Mouse (Mus musculus): ENCODE data around the gene Gm5788. TPM values are rescaled to one million over a fixed set of nuclear protein-coding genes. Genes with fewer than 3 reads are reported as not detected.
"Not testable (repeated sequence)": the region's sequence is repeated elsewhere in the genome, so short reads cannot be mapped to it uniquely, and the experiment has no call there.

Gene Gm5788
- total RNA-seq (2015) (not detected in 2 replicates), total RNA-seq (2017) (not detected in 2 replicates)

DNA sequence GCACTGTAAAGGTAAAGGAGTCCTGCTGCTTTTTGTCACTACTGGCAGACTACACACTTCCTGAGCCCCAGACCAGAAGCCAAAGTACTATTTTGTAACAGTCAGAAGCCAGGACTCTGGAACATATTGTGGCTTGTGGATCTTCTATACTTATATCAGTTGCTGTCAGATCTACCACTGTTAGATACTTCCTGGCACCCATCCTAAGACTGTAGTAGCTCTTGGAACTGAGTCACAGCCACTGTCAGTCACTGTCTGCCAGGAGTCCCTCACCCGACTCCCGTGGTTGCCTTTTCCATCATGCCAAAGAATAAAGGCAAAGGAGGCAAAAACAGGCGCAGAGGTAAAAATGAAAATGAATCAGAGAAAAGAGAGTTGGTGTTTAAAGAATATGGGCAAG is at the start of gene Gm5788:
Gene Gm5788 (plus strand): TSS at position 301 of the 400 bp plus-strand sequence.
- not testable (repeated sequence) for ATAC-seq (replicated peaks; ENCODE audit: poor library complexity)

DNA sequence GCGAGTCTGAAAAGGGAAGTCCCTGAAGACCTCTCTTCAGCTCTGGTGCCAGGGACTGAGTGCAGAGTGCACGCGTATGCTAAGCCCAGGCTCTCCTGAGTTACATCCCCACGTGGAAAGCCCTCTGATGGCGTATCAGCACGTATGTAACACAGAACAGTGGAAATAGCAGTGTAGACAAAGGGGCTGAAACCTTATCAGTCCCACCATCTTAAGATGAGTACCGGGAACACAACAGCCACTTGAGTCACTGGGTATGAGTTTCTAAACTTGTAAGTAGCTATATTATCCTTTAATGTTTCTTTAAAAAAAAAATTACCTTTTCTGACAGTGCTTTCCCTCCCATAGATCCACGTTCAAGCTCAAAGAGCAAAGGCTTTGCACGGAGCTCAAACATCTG is 45.1 kb upstream of the Gm5788 start:
- no peak for ATAC-seq (replicated peaks; ENCODE audit: poor library complexity)

DNA sequence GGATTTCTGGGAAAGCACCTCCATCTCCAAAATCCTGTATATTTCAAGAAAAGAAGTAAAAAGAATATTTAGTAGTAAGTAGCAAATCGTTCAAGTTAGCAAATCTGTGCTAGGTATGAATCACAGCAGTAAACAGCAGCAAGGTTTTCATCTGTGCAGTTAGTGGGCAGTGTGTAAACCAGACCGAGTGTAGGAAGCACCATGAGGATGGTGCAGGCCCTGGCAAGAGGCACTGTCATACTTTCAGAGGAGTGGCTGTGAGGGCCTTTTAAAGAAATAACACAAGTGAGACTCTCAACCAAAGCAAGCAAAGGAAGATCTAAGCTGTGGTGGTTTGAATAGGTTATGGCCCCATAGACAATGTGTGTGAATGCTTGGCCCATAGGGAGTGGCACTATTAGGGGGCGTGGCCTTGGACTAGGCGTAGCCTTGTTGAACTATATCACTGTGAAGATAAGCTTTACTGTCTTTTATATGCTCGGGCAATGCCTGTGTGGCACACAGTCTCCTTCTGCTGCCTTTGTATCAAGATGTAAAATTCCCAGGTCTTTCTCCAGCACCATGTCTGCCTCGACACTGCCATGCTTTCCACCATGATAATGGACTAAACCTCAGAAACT is 29.7 kb upstream of the Gm5788 start:
- ATAC-seq (replicated peaks; ENCODE audit: poor library complexity): peak; percentile 86

DNA sequence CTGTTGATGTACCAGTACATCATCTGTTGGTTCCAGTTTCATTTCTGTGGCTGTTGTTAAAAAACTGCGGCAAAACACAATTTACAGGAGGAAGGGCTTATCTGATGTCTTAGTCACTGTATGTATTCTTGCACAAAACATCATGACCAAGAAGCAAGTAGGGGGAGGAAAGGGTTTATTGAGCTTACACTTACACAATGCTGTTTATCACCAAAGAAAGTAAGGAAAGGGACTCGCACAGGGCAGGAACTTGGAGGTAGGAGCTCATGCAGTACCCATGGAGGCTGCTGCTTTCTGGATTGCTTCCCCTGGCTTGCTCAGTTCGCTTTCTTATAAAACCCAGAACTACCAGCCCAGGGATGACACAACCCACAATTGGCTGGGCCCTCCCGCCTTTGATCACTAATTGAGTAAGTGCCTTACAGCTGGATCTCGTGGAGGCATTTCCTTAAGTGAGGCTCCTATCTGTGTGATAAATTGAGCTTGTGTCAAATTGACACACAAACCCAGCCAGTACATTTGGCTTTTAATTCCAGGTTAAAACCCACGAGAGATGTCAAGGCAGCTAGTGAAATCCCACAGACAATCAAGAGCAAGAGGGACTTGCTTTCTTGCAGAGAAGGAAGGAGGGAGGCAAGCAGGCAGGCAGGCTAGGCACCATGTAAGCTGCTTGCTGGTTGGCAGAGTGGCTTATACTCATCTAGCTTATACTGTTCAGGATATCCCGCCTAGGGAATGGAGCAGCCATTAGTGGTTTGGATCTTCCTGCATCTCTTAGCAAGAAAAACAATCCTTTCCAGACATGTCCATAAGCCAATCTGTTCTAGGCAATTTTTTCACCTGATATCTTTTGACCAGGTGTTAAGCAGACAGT is 24.0 kb upstream of the Gm5788 start:
- ATAC-seq (replicated peaks; ENCODE audit: poor library complexity): peak; percentile 45

DNA sequence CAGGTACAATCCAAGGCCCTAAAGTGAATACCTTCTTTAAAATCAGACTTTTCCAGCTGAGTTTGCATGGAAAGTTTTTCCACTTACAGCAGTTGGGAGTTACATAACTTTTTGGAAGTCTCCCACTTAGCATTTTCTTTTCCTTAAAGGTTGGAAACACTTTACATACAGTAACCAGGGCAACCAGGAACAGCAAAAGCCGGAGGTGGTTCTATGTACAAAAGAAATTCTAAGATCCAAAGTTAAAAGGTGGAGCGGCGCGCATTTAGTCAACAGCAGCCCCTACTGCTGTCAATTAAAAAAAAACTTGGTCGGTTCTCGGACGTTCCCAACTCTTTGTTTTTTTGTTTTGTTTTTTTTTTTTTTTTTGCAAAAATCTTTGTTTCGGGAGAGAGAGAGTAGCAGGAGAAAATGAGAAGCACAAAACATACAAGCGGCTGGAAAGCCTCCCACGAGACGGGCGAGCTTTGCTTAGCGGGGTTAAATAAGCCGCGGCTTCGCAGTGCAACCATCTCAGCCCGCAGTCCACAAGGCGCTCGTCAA is 23.0 kb upstream of the Gm5788 start:
- no peak for ATAC-seq (replicated peaks; ENCODE audit: poor library complexity)

DNA sequence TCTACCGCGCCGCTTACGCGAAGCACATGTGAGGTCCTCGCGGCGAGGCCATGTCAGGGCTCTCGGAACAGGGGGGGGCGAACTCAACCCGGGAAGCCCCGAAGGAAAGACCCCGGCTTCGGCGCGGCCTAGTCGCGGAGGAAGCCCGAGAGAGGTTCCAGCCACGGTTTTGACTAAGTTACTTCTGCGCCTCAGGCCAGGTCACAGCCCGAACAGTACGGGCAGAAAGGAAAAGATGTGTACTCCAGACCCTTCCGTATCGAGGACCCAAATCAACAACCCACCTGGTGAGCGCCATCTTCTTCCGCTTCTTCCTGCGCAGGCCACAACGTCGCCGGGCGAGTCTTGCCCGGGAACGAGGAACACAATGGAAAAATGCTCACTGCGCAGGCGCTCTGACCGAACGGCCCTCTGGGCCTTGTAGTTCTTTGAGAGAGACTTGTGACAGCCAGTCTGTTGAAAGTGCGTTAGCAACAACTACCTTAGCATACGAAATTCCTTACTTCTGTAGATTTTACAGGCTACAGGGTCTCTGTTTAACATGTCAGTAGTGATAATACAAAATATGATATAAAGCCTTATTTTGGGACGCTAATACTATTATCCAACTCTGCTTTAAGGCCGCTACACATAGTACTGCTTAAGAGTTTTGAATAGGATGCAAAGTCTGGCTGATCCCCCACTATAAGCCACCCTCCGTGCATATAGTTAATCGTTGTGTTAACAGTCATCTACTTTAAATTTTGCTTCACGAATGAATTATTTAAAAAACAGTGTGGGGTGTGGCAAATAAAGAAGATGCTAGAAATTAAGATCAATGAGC is 22.3 kb upstream of the Gm5788 start, which contains the start of gene Snw1:
Gene Snw1 (minus strand): TSS at position 311 of the 823 bp plus-strand sequence.
- ATAC-seq (replicated peaks; ENCODE audit: poor library complexity): peak; percentile 89

DNA sequence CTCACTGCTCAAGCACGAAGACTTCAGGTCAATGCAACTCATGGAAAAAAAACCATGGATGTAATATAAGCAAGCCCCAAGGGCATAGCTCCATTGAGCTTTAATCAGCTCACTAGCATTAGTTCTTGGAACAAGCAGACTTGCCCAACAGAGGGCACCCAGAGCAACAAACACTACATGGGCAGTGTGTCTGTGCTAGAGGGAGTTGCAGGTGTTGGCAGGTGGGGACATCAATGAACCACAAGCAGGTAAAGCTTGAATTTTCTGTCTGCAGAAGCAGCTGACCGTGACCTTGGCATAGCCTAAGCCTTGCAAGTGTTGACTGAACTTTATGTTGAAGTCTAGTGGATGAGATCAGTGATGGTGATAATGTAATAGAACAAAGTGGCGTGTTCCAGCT is 19.8 kb upstream of the Gm5788 start:
- no peak for ATAC-seq (replicated peaks; ENCODE audit: poor library complexity)

DNA sequence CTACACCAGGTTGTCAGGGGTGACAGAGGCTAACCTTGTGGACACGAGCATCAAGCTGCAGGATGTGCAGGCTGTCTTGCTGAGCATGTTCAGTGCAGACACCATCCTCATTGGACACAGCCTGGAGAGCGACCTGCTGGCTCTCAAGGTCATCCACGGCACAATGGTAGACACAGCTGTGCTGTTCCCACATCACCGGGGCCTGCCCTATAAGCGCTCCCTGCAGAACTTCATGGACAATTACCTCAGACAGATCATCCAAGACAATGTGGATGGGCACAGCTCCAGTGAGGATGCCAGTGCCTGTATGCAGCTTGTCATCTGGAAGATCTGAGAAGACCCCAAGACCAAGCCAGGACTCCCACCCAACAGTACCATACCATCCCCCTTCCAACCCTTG is 12.0 kb upstream of the Gm5788 start:
- not testable (repeated sequence) for ATAC-seq (replicated peaks; ENCODE audit: poor library complexity)

DNA sequence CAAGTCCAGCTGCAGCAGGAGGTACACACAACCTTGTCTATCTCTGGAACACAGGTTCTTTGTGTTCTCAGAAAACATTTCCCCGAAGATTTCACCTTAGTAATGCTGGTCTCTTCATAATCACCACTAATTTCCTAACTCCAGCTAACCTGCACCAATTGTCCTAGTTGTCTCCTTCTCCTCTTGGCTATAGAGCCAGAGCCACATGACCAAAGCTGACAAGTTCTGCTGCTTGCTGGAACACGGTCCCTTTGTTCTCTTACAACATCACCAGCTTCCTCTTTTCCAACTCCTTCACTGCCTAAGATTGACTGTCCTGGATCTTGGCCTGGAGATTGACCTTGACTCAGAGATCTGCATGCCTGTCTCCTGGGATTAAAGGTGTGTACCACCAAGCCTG is 5.8 kb upstream of the Gm5788 start:
- peak; percentile 81 for ATAC-seq (replicated peaks; ENCODE audit: poor library complexity)

DNA sequence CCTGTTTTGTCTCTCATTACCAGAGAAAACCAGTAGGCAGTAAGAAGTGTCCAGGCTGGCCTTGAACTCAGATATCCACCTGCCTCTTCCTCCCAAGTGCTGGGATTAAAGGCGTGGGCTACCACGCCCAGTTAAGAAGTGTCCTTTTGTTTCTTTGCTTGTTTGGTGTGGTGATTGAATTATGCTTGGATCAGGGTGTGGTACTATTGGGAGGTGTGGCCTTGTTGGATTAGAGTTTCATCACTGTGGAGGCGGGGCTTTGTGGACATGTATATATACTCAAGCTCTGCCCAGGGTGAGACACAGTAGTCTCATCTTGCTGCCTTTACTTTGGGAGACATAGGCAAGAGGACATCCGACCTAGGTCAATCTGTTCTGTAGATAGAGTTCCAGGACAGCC is 19.5 kb downstream of the Gm5788 start, which contains the start of gene Gm8300:
Gene Gm8300 (plus strand): TSS at position 301 of the 400 bp plus-strand sequence.
- ATAC-seq (replicated peaks; ENCODE audit: poor library complexity): not testable (repeated sequence)

DNA sequence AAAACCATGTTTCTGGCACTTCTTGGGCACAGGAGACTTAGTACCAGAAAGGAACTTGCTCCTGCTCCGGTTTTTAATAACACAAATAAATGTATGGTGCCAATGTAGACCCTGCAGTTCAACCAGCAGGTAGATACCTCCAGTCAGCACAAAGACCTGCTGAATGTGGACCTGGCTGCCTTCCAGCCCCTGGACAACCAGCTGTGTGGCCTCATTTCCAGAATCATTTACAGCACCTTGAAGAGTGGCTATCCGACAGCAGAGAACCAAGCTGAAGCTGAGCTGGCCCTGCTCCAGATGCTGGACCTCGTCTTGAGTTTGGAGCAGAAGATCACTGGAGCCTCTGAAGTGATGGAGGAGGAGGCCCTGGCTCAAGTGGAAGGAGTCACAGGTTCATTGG is 25.1 kb downstream of the Gm5788 start:
- not testable (repeated sequence) for ATAC-seq (replicated peaks; ENCODE audit: poor library complexity)

DNA sequence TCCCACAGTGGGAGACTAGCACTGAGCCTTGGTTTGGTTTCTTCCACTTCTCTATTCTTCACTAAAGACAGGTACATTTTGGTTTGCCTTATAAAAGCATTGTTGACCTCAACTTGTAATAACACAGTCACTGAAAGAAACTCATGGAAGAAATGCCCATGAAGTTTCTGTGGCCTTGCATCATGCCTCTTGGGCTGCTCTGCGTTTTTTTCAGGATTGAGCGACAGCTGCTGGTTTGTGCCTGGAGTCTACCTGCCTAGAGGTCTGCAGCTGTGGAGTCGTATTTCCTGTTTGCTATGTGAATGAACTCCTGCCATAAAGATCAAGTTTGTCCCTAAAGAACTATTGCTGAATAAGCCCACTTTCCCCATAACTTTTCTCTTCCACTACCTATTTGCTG is 49.4 kb downstream of the Gm5788 start:
- ATAC-seq (replicated peaks; ENCODE audit: poor library complexity): no peak

Other genes starting within 250 kb of the Gm5788 start
- gene Vipas39, start 228.5 kb upstream of the Gm5788 start, total RNA-seq (2015): 40.1 and 42.7 TPM in 2 replicates
- 24.7 and 29.4 TPM in 2 replicates for gene Vipas39, start 228.5 kb upstream of the Gm5788 start, total RNA-seq (2017)
- gene Ahsa1, start 228.2 kb upstream of the Gm5788 start, total RNA-seq (2015): 97.9 and 114 TPM in 2 replicates
- 313 and 335 TPM in 2 replicates for gene Ahsa1, start 228.2 kb upstream of the Gm5788 start, total RNA-seq (2017)
- not detected in 2 replicates for gene Ism2, start 195.0 kb upstream of the Gm5788 start, total RNA-seq (2015)
- gene Ism2, start 195.0 kb upstream of the Gm5788 start, total RNA-seq (2017): not detected in 2 replicates
- 199 and 210 TPM in 2 replicates for gene Sptlc2, start 106.4 kb upstream of the Gm5788 start, total RNA-seq (2015)
- 128 and 138 TPM in 2 replicates for gene Sptlc2, start 106.4 kb upstream of the Gm5788 start, total RNA-seq (2017)
- 111 and 120 TPM in 2 replicates for gene Slirp, start 50.8 kb upstream of the Gm5788 start, total RNA-seq (2015)
- 49.4 and 79.7 TPM in 2 replicates for gene Slirp, start 50.8 kb upstream of the Gm5788 start, total RNA-seq (2017)
- 39.7 and 47.1 TPM in 2 replicates for gene Alkbh1, start 50.7 kb upstream of the Gm5788 start, total RNA-seq (2015)
- 57.2 and 82.5 TPM in 2 replicates for gene Alkbh1, start 50.7 kb upstream of the Gm5788 start, total RNA-seq (2017)
- 54.8 and 56.1 TPM in 2 replicates for gene Snw1, start 22.4 kb upstream of the Gm5788 start, total RNA-seq (2015)
- gene Snw1, start 22.4 kb upstream of the Gm5788 start, total RNA-seq (2017): 173 and 192 TPM in 2 replicates
- gene Gm8300, start 19.6 kb downstream of the Gm5788 start, total RNA-seq (2015): not detected in 2 replicates
- not detected in 2 replicates for gene Gm8300, start 19.6 kb downstream of the Gm5788 start, total RNA-seq (2017)
- gene Oog1, start 108.0 kb downstream of the Gm5788 start, total RNA-seq (2015): not detected in 2 replicates
- gene Oog1, start 108.0 kb downstream of the Gm5788 start, total RNA-seq (2017): not detected in 2 replicates
- gene Gm4027, start 124.1 kb downstream of the Gm5788 start, total RNA-seq (2015): not detected in 2 replicates
- not detected in 2 replicates for gene Gm4027, start 124.1 kb downstream of the Gm5788 start, total RNA-seq (2017)
- gene Gm16381, start 149.9 kb downstream of the Gm5788 start, total RNA-seq (2015): not detected in 2 replicates
- gene Gm16381, start 149.9 kb downstream of the Gm5788 start, total RNA-seq (2017): not detected in 2 replicates

Data from megakaryocyte progenitor cell, adult 5-6 weeks (primary cell).